Mouse (Mus musculus): ENCODE measurements at regions not wholly inside any gene's neighbourhood (a gene's known extent, or its start where the extent isn't known, plus 50 kb on each side); places are given as distances from the start of the nearest gene placed in this dataset.

GRCm38 (mm10) chr1:186229856-186230255 is 112.7 kb upstream of the Lyplal1 start:
- no peak for TF ChIP-seq CTCF (conservative IDR thresholded peaks at IDR 0.05; ENCODE audit: low read length)
- TF ChIP-seq POU5F1 (IDR thresholded peaks at IDR 0.05; ENCODE audit: borderline replicate concordance, low read length), result no peak
- TF ChIP-seq NANOG (IDR thresholded peaks at IDR 0.05; ENCODE audit: borderline replicate concordance, low read length), result no peak
